Mouse (Mus musculus) small intestine, adult 10 weeks (tissue): ENCODE results near the gene BC030500. TPM values are rescaled to one million over a fixed set of nuclear protein-coding genes. Genes with fewer than 3 reads are reported as not detected.

Experiments
- polyA plus RNA-seq: library from polyadenylated mRNA; stranded (reverse); fragments of 350-450 nt; fragmentation: Illumina TruSeq; extraction: RNeasy Lipid Tissue Mini Kit (QIAGEN cat#74804); gene quantifications from one replicate; pipeline ENCODE4 v1.2.3, GENCODE M21; 2014; ENCODE audit warnings: low replicate concordance

The BC030500 gene
- polyA plus RNA-seq = not detected

GRCm38 (mm10) chr8:58911677-58912076 lies at the start of gene BC030500:
TSS of gene BC030500 (plus strand) at chr8:58911755.

GRCm38 (mm10) chr8:58912196-58912839 lies 763 bp downstream of the BC030500 start, which contains the start of gene Galntl6:
TSS of gene Galntl6 (minus strand) at chr8:58912640.

Other genes starting within 250 kb of the BC030500 start
- 1.2 TPM for gene Galntl6, start 885 bp downstream of the BC030500 start, polyA plus RNA-seq